Mouse (Mus musculus) midbrain, embryonic 10.5 days (tissue): Measurements from ENCODE around the gene Car12. TPM values are rescaled to one million over a fixed set of nuclear protein-coding genes. Genes with fewer than 3 reads are reported as not detected.

Experiments
- DNase-seq: peaks from one replicate; pipeline ENCODE4 v3.0.0-alpha.2; 2017; ENCODE audit warnings: low spot score
- H3K27ac ChIP-seq: fragments of 300-500 bp; sonication (generic); replicated peaks from 2 replicates; pipeline ENCODE4 v1.5.1; 2016; ENCODE audit warnings: mild to moderate bottlenecking
- H3K27me3 ChIP-seq: fragments of 300-500 bp; sonication (generic); 2 replicates; pipeline ENCODE4 v1.6.1; 2016; ENCODE audit warnings: low read depth, mild to moderate bottlenecking; ENCODE audit not compliant: poor library complexity, severe bottlenecking
- H3K36me3 ChIP-seq: fragments of 300-500 bp; sonication (generic); 2 replicates; pipeline ENCODE4 v1.6.1; 2016; ENCODE audit warnings: mild to moderate bottlenecking, moderate library complexity
- H3K4me1 ChIP-seq: fragments of 300-500 bp; sonication (generic); 2 replicates; pipeline ENCODE4 v1.6.1; 2016
- H3K4me3 ChIP-seq: fragments of 300-500 bp; sonication (generic); 2 replicates; pipeline ENCODE4 v1.5.1; 2016; ENCODE audit warnings: mild to moderate bottlenecking, moderate library complexity
- H3K9me3 ChIP-seq: fragments of 300-500 bp; sonication (generic); replicated peaks from 2 replicates; pipeline ENCODE4 v1.6.1; 2016; ENCODE audit warnings: mild to moderate bottlenecking
- WGBS: fragments of 180-500 bp; shearing (Covaris S2); methylation state at CpG from one replicate; pipeline ENCODE4 v1.1.7; 2016; 5-methylcytosine and 5-hydroxymethylcytosine counted together
- polyA plus RNA-seq: library from polyadenylated mRNA; unstranded; fragments of >200 nt; fragmentation: Nextera tagmentation; extraction: Ambion mirVana; gene quantifications from 2 replicates; pipeline ENCODE4 v1.2.1, GENCODE M21; 2016

The Car12 gene
- polyA plus RNA-seq, 1 experiment from 2014 or later: 1.5 TPM

DNA sequence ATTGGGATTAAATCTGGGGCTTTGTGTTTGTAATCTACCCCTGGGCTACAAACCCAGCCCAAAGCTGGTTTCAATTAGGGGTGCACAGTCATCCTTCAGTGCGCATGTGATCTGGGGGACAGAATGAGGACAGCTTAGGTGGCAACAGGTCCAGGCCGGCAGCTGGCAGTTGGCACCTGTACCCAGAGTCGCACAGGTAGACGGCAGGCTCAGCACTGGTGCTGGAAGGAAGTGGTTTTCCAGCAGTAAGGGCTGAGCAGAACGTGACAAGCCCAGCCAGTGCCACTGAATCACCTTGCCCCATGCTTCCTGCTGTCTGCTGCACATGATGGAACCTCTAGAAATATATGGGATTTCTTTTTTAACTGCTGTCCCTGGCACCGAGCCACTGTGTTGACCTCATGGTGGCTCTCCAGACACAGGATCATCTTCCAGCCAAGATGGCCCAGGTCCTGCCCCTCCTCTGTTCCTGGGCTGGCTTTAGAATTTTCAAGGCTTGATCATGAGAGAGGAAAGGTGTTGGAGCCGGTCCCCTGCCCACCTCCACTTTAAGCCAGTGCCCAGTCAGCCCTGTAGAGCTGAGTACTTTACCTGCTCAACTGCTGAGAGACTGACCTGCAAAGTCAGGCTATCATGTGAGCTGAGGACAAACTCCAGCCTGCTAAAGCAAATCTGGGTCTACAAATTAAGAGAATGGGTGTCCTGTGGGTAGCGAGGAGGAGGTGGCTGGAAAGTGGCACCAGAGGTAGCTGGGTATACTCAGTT is 7.4 kb downstream of the Car12 start:
- WGBS: 91% methylated on average over 8 of the region's 8 CpGs
- Histone ChIP-seq H3K27me3 (0 out of 2 replicates have a peak, but pooled peaks cover 5% of the 10 kb centered on the region), H3K9me3 (no peaks in the 10 kb centered on the region), H3K27ac (no peak overlapping the region), H3K36me3 (no peaks in the 10 kb centered on the region), H3K4me3 (no peak overlapping the region), H3K4me1 (peaks cover 6% of the 10 kb centered on the region; the same call in 1 of the 2 replicates)
- no peak for DNase-seq

DNA sequence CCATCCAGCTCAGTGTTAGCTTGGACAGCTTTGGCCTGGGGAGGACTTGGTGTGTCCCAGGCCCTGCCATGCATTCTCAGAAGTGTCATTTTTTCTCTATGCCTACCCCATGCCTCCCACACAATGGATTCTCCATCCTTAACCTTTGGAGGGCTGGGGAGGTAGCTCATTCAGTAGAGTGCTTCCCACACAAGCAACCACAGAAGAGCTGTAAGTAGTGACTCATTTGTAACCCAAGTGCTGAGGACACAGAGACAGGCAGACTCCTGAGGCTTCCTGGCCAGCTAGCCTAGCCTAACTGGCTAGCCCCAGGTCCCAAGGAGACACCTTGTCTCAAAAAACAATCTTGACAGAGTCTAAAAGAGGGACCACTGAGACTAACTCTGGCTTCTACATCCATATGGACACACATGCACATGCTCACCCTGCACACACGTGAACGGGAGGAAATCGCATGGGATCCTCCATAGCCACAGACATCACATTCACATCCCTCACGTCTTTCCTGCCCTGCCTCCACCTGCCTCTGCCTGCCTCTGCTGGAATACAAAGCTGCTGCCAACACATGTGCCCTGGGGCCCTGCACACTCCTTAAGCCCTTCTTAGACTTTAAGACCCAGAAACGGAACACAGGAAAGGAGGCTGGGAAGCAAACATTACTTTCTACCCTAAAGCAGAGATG is 8.8 kb downstream of the Car12 start:
- 86% methylated on average over 5 of the region's 5 CpGs for WGBS
- H3K27me3 ChIP-seq: no peaks in the 10 kb centered on the region
- no peak overlapping the region; the same call in 1 of the 2 replicates for H3K27ac ChIP-seq
- H3K9me3 ChIP-seq: no peaks in the 10 kb centered on the region
- H3K4me3 ChIP-seq: no peak overlapping the region
- DNase-seq: no peak
- H3K4me1 ChIP-seq: peaks cover 10% of the 10 kb centered on the region; the same call in 1 of the 2 replicates
- H3K36me3 ChIP-seq: no peaks in the 10 kb centered on the region

DNA sequence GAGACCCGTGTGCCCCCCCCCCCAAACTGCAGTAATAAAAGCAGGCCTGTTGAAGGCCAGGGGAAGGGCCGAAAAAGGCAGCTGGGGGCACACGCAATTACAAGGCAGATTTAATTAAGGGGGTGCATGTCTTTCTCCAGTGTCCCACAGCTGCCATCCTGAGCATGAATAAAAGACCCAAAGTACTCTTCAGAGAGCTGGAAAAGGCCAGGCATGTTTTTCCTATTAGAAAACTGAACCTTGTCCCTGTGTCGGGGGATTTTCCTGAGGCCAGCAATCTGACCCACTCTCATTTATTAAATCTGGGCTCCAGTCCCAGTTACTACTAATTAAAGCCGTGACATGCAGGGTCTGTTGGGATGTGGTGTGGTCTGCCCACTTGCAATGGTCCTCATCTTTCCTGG is 9.4 kb downstream of the Car12 start:
- no peaks in the 10 kb centered on the region for H3K36me3 ChIP-seq
- DNase-seq: no peak
- no peaks in the 10 kb centered on the region for H3K9me3 ChIP-seq
- no peaks in the 10 kb centered on the region for H3K27me3 ChIP-seq
- no peak overlapping the region for H3K27ac ChIP-seq
- WGBS: 84% methylated on average over 5 of the region's 5 CpGs
- no peak overlapping the region for H3K4me3 ChIP-seq
- H3K4me1 ChIP-seq: peaks cover 10% of the 10 kb centered on the region; the same call in 1 of the 2 replicates

GRCm38 (mm10) chr9:66725591-66725990 is 12.1 kb downstream of the Car12 start:
- Histone ChIP-seq H3K36me3 (no peaks in the 10 kb centered on the region), H3K27me3 (no peaks in the 10 kb centered on the region), H3K4me1 (peaks cover 10% of the 10 kb centered on the region; the same call in 1 of the 2 replicates), H3K27ac (no peak overlapping the region), H3K4me3 (no peak overlapping the region), H3K9me3 (no peaks in the 10 kb centered on the region)
- 94% methylated on average over 3 of the region's 3 CpGs for WGBS
- no peak for DNase-seq

- no peaks in the 10 kb centered on the region for H3K36me3 ChIP-seq
- no peak for DNase-seq
- H3K27me3 ChIP-seq: no peaks in the 10 kb centered on the region
- H3K27ac ChIP-seq: 0 out of 2 replicates have a peak overlapping the region, but pooled peaks have one; percentile 23
- H3K4me1 ChIP-seq: peaks cover 10% of the 10 kb centered on the region; the same call in 1 of the 2 replicates
- no peak overlapping the region for H3K4me3 ChIP-seq
- WGBS: 77% methylated on average over 7 of the region's 7 CpGs
- no peaks in the 10 kb centered on the region for H3K9me3 ChIP-seq
Observed at GRCm38 (mm10) chr9:66727333-66727732, 13.8 kb downstream of the Car12 start.

DNA sequence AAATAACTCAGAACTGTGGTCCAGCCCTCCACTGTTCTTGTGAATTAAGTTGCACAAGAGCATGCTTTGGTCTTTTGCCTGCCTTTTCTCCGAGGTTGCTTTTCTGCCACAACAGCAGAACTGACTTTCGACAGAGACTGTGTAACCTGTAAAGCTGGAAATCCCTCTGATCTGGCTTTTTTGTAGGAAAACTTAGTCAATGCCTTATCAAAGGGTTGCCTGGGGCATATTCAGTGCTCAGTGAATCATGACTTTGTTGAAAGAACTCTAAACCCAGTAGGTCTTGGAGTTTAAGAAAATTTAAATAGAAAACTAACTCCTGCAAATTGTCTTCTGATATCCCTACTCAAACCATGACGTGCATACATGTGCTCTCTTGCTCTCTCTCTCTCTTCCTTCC is 17.1 kb downstream of the Car12 start:
- DNase-seq: no peak
- H3K4me1 ChIP-seq: peaks cover 11% of the 10 kb centered on the region; the same call in 1 of the 2 replicates
- no peaks in the 10 kb centered on the region for H3K9me3 ChIP-seq
- H3K4me3 ChIP-seq: no peak overlapping the region
- 68% methylated on average over 3 of the region's 3 CpGs for WGBS
- H3K27me3 ChIP-seq: no peaks in the 10 kb centered on the region
- no peak overlapping the region for H3K27ac ChIP-seq
- no peaks in the 10 kb centered on the region for H3K36me3 ChIP-seq

DNA sequence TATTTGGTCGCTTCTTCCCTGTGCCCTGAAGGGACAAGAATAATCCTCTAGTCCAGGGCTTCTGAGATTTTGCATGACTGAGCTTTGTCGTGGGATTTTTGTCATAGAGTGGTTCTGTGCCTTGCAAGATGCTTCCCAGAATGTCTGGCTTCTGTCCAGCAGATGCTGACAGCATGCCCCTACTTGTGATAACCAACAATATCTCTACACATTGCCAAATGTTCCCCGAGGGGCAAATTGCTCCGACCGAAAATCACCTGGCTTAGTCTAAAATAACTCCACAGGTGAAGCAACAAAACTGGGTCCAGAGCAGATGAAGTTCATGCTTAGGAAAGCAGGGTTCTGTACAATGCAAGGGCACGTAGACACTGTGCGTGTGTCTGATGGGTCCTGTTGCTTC is 17.8 kb downstream of the Car12 start:
- H3K27me3 ChIP-seq: no peaks in the 10 kb centered on the region
- no peak overlapping the region for H3K27ac ChIP-seq
- WGBS: 86% methylated on average over 7 of the region's 7 CpGs
- peaks cover 11% of the 10 kb centered on the region; the same call in 1 of the 2 replicates for H3K4me1 ChIP-seq
- H3K36me3 ChIP-seq: no peaks in the 10 kb centered on the region
- no peak for DNase-seq
- H3K4me3 ChIP-seq: no peak overlapping the region
- H3K9me3 ChIP-seq: no peaks in the 10 kb centered on the region

GRCm38 (mm10) chr9:66732791-66733691 is 19.6 kb downstream of the Car12 start:
- H3K4me1 ChIP-seq: peaks cover 7% of the 10 kb centered on the region; the same call in 1 of the 2 replicates
- H3K4me3 ChIP-seq: no peak overlapping the region
- no peak overlapping the region for H3K27ac ChIP-seq
- no peaks in the 10 kb centered on the region for H3K9me3 ChIP-seq
- H3K36me3 ChIP-seq: no peaks in the 10 kb centered on the region
- WGBS: 57% methylated on average over 15 of the region's 15 CpGs
- DNase-seq: no peak
- H3K27me3 ChIP-seq: no peaks in the 10 kb centered on the region

GRCm38 (mm10) chr9:66734568-66734967 is 21.1 kb downstream of the Car12 start:
- no peak for DNase-seq
- 86% methylated on average over 6 of the region's 6 CpGs for WGBS
- H3K27me3 ChIP-seq: no peaks in the 10 kb centered on the region
- no peaks in the 10 kb centered on the region for H3K36me3 ChIP-seq
- H3K4me1 ChIP-seq: peaks cover 7% of the 10 kb centered on the region; the same call in 1 of the 2 replicates
- H3K27ac ChIP-seq: no peak overlapping the region
- no peak overlapping the region for H3K4me3 ChIP-seq
- H3K9me3 ChIP-seq: no peaks in the 10 kb centered on the region

DNA sequence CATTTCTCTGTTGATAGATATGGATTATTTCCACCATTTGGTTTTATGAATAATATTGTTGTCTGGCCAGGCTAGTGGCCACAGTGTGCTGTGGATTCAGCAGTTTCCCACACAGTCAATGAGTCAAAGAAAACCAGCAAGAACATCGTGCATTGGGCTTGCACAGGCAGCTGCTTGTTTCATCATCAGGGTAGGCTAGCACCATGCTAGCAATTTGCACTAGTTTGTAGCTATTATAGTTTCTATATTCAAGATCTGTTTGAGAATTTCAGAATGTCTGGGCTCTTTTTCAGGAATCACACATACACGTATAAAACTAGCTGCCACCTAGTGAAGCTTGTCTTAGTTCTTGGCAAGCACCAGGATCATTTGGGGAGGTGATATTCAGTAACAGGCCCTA is 21.6 kb downstream of the Car12 start:
- no peak overlapping the region for H3K4me3 ChIP-seq
- no peaks in the 10 kb centered on the region for H3K9me3 ChIP-seq
- WGBS: 94% methylated on average over 2 of the region's 2 CpGs
- H3K36me3 ChIP-seq: no peaks in the 10 kb centered on the region
- peaks cover 7% of the 10 kb centered on the region; the same call in 1 of the 2 replicates for H3K4me1 ChIP-seq
- no peaks in the 10 kb centered on the region for H3K27me3 ChIP-seq
- no peak overlapping the region for H3K27ac ChIP-seq
- no peak for DNase-seq

DNA sequence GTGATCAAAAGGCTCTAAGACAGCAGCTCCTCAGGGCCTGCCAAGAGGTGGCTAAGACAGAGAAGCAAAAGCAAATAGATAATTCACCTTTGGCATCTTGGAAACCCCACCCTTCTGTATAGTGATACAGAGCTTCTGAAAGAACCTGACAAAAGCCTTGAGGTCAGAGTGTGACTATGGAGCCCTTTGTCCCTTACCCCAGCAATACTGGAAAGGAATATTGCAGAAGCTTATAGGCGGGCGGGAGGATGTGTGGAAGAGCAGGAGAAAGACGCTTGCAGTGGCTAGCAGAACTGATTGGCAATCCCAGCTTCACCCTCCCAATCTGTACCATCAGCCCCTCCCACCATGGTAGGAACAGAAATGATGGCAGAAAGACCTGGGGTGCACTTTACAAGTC is 22.5 kb downstream of the Car12 start:
- Histone ChIP-seq H3K4me3 (no peak overlapping the region), H3K27me3 (no peaks in the 10 kb centered on the region), H3K27ac (no peak overlapping the region), H3K4me1 (peaks cover 7% of the 10 kb centered on the region; the same call in 1 of the 2 replicates), H3K36me3 (no peaks in the 10 kb centered on the region), H3K9me3 (no peaks in the 10 kb centered on the region)
- WGBS: 85% methylated on average over 3 of the region's 3 CpGs
- DNase-seq: no peak

- H3K36me3 ChIP-seq: no peaks in the 10 kb centered on the region
- peaks cover 7% of the 10 kb centered on the region; the same call in 1 of the 2 replicates for H3K4me1 ChIP-seq
- no peak overlapping the region for H3K27ac ChIP-seq
- no peaks in the 10 kb centered on the region for H3K9me3 ChIP-seq
- no peak overlapping the region for H3K4me3 ChIP-seq
- DNase-seq: no peak
- WGBS: 95% methylated on average over 2 of the region's 2 CpGs
- no peaks in the 10 kb centered on the region for H3K27me3 ChIP-seq
Observed at GRCm38 (mm10) chr9:66736551-66736950, 23.1 kb downstream of the Car12 start.
